Mouse (Mus musculus): Measurements from ENCODE around the gene Rdh9. TPM values are rescaled to one million over a fixed set of nuclear protein-coding genes. Genes with fewer than 3 reads are reported as not detected.

Gene Rdh9
- polyA plus RNA-seq, 1 experiment from 2014 or later = not detected

Other genes starting within 250 kb of the Rdh9 start
- 0.95 and 1.2 TPM in 2 replicates for gene Nxph4, start 241.8 kb upstream of the Rdh9 start, polyA plus RNA-seq (2014; fragmentation: Nextera tagmentation; extraction: Ambion mirVana)
- 57.6 and 63.2 TPM in 2 replicates for gene Lrp1, start 155.2 kb upstream of the Rdh9 start, polyA plus RNA-seq (2014; fragmentation: Nextera tagmentation; extraction: Ambion mirVana)
- gene Stat6, start 133.4 kb upstream of the Rdh9 start, polyA plus RNA-seq (2014; fragmentation: Nextera tagmentation; extraction: Ambion mirVana) = 5.7 and 7.2 TPM in 2 replicates
- 12.5 and 15.0 TPM in 2 replicates for gene Nemp1, start 109.5 kb upstream of the Rdh9 start, polyA plus RNA-seq (2014; fragmentation: Nextera tagmentation; extraction: Ambion mirVana)
- gene Nab2, start 107.8 kb upstream of the Rdh9 start, polyA plus RNA-seq (2014; fragmentation: Nextera tagmentation; extraction: Ambion mirVana) = 12.7 and 13.1 TPM in 2 replicates
- 0.40 and 0.61 TPM in 2 replicates for gene Myo1a, start 71.2 kb upstream of the Rdh9 start, polyA plus RNA-seq (2014; fragmentation: Nextera tagmentation; extraction: Ambion mirVana)
- gene Tac2, start 51.9 kb upstream of the Rdh9 start, polyA plus RNA-seq (2014; fragmentation: Nextera tagmentation; extraction: Ambion mirVana) = 1.9 and 2.9 TPM in 2 replicates
- 7.2 and 7.7 TPM in 2 replicates for gene Zbtb39, start 36.8 kb upstream of the Rdh9 start, polyA plus RNA-seq (2014; fragmentation: Nextera tagmentation; extraction: Ambion mirVana)
- 0.27 and 0.33 TPM in 2 replicates for gene Gpr182, start 24.7 kb upstream of the Rdh9 start, polyA plus RNA-seq (2014; fragmentation: Nextera tagmentation; extraction: Ambion mirVana)
- gene Rdh1, start 16.7 kb upstream of the Rdh9 start, polyA plus RNA-seq (2014; fragmentation: Nextera tagmentation; extraction: Ambion mirVana) = not detected in 2 replicates
- gene Rdh16f1, start 16.6 kb upstream of the Rdh9 start, polyA plus RNA-seq (2014; fragmentation: Nextera tagmentation; extraction: Ambion mirVana) = not detected in 2 replicates
- gene Rdh16, start 24.8 kb downstream of the Rdh9 start, polyA plus RNA-seq (2014; fragmentation: Nextera tagmentation; extraction: Ambion mirVana) = not detected in 2 replicates
- gene Rdh19, start 73.5 kb downstream of the Rdh9 start, polyA plus RNA-seq (2014; fragmentation: Nextera tagmentation; extraction: Ambion mirVana) = not detected in 2 replicates
- gene Rdh16f2, start 90.1 kb downstream of the Rdh9 start, polyA plus RNA-seq (2014; fragmentation: Nextera tagmentation; extraction: Ambion mirVana) = not detected in 2 replicates
- gene Rdh7, start 112.4 kb downstream of the Rdh9 start, polyA plus RNA-seq (2014; fragmentation: Nextera tagmentation; extraction: Ambion mirVana) = not detected in 2 replicates
- not detected in 2 replicates for gene Sdr9c7, start 122.1 kb downstream of the Rdh9 start, polyA plus RNA-seq (2014; fragmentation: Nextera tagmentation; extraction: Ambion mirVana)
- gene Hsd17b6, start 231.2 kb downstream of the Rdh9 start, polyA plus RNA-seq (2014; fragmentation: Nextera tagmentation; extraction: Ambion mirVana) = not detected in 2 replicates
- gene Prim1, start 238.8 kb downstream of the Rdh9 start, polyA plus RNA-seq (2014; fragmentation: Nextera tagmentation; extraction: Ambion mirVana) = 111 TPM in 2 replicates